Mouse (Mus musculus) kidney, postnatal 36 days (tissue): Measurements from ENCODE around the gene Afp.

Experiments used
- DNase-seq, 2 experiments: peaks; one replicate each; pipeline ENCODE4 v3.0.0; 2021 to 2022; ENCODE audit warnings: mixed read lengths in 2 of 2

The Afp gene

DNA sequence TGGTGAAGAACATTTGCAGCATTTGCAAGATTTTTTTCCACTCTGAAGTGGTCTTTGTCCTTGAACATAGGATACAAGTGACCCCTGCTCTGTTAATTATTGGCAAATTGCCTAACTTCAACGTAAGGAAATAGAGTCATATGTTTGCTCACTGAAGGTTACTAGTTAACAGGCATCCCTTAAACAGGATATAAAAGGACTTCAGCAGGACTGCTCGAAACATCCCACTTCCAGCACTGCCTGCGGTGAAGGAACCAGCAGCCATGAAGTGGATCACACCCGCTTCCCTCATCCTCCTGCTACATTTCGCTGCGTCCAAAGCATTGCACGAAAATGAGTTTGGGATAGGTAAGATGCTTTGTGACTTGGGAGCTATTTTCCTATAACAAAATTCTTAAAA, at the start of gene Afp:
Gene Afp (plus strand): TSS at position 220 of the 400 bp plus-strand sequence.
- DNase-seq: no peak

DNA sequence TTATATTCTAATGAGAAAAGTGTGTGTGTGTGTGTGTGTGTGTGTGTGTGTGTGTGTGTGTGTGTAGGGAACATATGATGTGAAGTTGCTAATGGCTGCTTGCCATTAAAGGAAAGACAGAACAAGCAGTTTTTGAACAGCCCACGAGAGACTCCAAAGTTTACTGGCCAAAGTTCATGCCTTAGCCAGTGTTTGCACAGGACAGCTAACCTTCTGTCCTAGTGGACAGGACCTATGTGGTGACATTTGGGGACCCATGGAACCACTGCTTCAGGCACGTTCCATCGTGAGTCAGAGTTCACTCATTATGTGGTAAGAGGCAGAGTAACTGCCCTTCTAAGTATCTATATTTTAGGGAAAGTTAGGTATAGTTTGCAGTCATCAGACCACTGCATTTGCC, 43.0 kb upstream of the Afp start:
- DNase-seq: peak; percentile 15 to 21

DNA sequence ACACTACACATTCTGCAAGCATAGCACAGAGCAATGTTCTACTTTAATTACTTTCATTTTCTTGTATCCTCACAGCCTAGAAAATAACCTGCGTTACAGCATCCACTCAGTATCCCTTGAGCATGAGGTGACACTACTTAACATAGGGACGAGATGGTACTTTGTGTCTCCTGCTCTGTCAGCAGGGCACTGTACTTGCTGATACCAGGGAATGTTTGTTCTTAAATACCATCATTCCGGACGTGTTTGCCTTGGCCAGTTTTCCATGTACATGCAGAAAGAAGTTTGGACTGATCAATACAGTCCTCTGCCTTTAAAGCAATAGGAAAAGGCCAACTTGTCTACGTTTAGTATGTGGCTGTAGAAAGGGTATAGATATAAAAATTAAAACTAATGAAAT, 40.6 kb upstream of the Afp start:
- DNase-seq: no peak

DNA sequence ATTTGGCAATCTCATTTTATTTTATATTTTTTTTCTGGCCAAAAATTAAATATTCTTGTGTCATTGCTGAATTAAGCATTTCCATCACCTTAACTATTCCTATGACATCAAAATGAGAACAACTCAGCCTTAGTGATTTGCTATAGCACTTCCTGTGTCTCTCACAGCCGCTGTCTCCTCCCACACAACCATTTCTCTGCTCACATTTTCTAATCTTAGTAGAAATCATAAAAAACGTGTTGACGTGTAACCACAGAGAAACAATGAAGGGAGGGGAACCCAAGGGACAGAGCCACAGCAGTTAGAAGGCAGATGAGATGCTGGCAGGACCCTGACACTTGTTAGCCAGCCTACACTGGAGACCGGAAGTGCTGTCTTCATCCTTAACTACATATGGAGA, 37.8 kb upstream of the Afp start:
- DNase-seq: no peak

DNA sequence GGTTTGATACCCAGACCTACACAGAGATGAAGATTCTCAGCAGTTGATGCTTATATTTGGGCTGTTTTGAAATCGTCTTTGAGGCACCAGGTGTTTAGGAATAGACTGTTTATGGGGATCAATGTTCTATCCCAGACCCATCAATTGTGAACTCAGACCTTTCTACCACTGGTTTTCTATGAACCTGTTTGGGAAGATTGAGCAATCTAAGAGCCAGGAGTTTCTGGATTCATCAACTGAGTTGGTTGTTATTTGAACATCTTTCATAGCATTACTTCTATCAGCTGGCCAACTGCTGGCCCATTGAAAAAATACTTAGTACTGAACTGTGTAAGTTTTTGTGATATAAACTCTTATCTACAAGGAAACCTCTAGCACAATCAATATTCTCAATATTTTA, 33.3 kb upstream of the Afp start:
- DNase-seq: no peak

DNA sequence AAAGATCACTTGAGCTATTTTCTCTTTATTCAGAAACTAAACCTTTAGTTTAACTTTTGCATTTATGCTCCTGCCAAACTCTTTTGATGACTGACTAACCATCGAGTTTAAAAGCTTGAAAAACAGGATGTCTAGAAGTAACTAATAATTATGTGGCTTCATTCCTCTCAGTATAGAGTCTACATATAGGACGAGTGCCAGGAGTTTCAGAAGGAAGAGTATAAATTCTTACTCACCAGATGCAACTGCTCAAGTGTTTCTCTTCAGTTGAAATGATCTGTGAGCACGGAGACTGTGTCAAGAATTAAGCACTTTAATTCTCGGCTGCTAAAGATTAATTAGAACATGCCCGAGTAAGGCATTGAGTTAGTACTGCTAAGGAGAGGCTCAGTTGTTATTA, 31.8 kb upstream of the Afp start:
- DNase-seq: no peak

DNA sequence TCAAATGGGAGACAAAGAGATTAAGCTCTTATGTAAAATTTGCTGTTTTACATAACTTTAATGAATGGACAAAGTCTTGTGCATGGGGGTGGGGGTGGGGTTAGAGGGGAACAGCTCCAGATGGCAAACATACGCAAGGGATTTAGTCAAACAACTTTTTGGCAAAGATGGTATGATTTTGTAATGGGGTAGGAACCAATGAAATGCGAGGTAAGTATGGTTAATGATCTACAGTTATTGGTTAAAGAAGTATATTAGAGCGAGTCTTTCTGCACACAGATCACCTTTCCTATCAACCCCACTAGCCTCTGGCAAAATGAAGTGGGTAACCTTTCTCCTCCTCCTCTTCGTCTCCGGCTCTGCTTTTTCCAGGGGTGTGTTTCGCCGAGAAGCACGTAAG, 29.9 kb upstream of the Afp start, which contains the start of gene Alb:
Gene Alb (plus strand): TSS at position 279 of the 400 bp plus-strand sequence.
- no peak for DNase-seq

DNA sequence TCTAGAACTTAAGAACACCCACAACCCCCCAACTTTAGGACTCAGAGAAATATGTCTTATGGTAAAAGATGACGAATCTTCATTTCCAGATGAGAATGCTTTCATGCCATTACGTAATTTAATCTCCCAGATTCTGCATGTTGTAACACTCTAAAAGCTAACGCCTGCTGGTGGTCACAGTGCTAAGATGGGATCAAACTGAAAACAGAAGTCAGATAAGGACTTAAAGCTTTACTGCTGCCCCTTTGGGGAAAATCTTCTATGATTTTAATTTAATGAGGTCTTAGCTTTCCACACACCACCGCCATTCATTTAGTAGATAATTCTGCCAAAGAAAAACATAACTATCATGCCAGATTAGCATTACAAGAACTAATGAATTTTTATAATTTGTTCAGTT, 23.7 kb upstream of the Afp start:
- DNase-seq: no peak

DNA sequence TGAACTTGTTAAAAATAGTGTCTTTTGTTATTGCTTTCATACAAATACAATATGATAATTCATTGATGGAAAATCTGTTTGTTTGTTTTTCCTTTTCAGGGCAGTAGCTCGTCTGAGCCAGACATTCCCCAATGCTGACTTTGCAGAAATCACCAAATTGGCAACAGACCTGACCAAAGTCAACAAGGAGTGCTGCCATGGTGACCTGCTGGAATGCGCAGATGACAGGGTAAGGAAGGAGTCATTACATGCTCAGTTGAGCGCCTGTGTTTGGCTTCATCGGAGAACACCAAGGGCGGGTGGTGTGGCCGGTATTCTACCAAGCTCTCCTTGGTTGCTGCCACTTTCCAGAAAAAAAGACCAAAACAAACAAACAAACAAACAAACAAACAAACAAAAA, 23.3 kb upstream of the Afp start:
- peak; percentile 75 to 81 for DNase-seq

DNA sequence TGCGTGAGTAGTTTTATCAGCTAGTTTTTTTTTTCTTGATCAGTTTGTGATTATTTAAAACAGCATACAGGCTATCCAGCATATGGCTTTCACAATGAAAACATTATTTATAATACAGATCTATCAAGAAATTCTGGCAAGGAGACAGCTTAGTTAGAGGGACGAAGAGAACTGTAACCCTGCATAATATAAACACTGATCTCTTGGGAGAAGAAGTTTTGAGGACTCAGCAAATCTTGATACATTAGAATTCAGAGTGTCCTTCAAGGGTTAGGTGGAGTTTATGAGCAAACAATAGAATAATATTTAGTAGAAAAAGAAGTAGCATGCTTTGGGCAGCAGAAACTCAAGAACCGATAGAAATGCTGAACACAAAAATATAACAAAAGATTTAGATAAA, 19.7 kb upstream of the Afp start:
- DNase-seq: no peak

DNA sequence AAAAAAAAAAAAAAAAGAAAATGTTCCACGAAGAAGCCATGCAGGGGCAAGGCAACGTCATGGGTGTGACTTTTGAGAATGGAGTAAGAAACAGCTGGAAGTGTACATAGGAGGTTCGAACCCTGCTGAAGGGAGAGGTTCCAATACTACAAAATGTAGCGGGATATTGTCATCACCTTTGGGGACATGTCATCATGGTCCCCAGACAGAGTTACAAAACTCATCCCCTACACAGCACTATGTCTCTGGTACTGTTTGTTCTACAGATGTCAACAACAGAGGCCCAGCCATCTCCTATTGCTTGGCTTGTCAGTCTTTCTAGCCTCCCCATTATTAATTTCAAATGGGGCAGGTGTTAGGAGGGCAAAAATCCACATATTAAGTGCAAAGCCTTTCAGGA, 16.6 kb upstream of the Afp start:
- DNase-seq: no peak

DNA sequence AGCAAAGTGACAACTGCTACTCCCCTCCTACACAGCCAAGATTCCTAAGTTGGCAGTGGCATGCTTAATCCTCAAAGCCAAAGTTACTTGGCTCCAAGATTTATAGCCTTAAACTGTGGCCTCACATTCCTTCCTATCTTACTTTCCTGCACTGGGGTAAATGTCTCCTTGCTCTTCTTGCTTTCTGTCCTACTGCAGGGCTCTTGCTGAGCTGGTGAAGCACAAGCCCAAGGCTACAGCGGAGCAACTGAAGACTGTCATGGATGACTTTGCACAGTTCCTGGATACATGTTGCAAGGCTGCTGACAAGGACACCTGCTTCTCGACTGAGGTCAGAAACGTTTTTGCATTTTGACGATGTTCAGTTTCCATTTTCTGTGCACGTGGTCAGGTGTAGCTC, 16.2 kb upstream of the Afp start:
- DNase-seq: no peak

DNA sequence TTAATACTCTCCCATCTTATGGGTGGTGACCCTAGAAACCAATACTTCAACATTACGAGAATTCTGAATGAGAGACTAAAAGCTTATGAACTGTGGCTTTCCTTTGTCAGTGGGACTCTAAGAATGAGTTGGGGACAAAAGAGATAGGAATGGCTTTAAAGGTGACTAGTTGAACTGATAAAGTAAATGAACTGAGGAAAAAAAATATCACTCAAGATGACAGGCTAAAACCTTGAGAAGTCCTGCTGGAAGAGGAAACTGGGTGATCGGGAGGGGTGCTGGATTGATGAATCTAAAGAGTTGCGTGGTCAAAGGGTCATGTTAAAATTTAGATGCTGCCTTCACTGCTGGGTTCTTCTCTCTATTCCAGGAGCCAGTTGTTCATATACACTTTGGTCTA, 13.8 kb upstream of the Afp start:
- DNase-seq: no peak

DNA sequence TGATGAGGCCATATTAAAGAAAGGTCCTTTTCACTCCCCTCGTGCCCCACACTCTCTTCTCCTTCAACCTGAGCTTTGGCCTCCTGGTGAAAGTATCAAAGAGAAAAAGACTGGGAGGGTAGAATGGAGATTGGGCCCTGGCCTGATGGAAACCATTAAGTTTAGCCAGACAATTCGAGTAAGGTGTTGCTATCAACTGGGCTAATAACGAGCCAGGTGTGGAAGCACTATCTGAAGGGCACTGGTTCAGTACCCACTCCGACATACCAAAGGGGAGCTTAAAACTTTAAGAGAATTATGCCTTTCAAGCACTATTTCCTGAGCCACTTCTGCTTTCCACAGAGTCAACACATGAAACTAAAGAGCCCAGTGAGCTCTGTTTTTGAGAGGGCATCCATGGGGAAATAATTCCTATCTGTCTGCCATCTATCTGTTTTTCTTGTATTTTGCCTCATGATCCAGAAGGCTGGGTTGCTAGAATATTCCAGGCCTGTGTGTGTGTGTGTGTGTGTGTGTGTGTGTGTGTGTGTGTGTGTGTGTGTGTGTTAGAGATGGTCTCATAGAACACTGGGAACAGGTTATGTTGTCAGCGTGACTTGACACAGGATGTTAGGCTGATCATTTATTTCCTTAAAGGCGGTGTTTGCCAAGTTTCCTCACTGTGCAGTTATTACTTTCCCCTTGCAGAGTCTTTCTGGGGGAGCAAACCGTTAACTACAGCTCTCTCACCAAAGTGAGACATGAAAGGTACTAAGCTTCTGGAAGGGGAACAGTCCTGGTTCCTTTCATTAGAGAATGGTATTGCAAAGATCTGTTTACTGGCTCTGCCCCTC, 13.0 kb upstream of the Afp start:
- DNase-seq: no peak

DNA sequence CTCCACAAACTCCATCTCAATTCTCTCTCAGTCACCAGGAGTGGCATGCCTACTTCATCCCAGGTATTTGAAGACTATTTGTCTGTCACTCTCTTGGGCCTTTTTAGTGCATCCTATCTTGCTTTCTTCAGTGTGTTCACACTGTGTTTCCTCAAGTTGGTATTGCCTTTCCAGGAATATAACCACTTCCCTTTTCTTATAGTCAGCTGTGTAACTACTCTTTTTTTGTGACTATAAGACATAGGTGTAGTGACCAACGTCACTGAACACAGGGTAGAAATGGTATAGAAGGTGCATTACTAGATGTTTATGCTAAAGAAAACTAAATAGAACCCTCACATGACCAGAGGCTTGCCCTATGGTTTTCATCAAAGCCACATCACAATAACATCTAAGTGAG, 11.7 kb upstream of the Afp start:
- DNase-seq: no peak

DNA sequence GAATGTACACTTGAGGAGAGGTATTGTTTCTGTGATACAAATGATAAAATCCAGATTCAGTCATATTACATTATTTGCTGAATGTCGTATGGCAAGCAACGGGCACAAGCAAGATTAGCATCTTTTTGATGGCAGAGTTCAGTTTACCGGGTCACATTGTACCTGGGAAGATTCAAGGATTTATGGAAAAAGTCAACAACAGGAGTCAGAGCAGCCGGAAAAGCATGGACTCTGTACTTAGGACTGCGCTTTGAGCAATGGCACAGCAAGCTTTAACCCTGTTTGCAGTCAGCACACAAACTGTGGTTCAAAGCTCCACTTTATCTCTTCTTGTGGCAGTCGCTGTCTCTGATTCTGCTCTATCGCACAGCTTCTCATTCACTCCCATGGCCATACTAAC, 4.9 kb upstream of the Afp start:
- DNase-seq: no peak

DNA sequence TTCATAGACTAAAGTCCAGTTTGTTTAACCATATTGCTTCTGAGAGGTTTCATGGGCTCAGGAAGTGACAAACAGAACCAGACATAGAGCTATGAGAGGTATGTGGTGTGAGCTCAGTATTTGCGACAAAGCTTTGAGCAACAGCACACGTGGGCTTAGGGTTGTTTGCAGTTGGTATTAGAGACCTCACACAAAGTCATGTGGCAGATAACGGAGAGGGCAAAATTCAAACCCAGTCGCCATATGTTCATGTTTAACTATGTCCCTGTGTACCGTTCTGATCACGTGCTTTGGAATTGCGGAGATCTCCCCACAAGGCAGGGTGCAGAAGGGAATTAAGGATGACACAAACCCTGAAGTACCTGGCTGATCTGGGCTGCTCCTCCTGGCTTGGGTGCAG, 2.2 kb upstream of the Afp start:
- no peak for DNase-seq

DNA sequence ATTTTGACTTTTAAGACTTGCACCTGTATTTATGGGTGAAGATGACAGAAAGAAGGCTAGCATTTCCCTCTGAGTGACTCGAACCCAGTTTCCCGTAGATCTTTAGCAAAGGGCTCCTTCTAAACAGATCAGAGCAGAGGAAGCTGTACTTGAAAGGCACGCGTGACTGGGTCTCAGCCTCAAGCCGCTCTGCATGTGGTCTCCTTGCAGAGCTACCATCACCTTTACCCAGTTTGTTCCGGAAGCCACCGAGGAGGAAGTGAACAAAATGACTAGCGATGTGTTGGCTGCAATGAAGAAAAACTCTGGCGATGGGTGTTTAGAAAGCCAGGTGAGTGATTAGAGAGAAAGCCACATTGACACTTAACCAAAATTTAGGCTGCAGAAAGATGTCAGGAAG, 1.9 kb downstream of the Afp start:
- peak; percentile 13 to 22 for DNase-seq

DNA sequence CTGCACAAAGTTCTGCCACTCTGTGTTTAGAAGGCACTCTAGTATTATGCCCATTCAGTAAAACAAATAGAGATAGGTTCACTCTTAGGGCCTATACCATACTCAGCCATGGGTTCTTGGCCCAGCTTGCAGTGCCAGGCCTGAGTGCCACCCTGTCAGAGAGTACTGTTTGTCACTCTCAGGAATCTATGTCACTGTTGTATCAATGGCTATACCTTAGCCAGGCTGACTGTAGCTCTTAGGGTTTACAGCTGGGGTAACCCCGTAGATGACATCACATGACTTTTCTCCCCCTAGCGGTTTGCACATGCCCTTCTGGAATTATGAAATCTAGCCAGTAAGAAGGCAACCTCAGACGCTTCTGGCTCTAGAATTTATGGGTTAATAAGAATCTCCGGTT, 3.8 kb downstream of the Afp start:
- no peak for DNase-seq

DNA sequence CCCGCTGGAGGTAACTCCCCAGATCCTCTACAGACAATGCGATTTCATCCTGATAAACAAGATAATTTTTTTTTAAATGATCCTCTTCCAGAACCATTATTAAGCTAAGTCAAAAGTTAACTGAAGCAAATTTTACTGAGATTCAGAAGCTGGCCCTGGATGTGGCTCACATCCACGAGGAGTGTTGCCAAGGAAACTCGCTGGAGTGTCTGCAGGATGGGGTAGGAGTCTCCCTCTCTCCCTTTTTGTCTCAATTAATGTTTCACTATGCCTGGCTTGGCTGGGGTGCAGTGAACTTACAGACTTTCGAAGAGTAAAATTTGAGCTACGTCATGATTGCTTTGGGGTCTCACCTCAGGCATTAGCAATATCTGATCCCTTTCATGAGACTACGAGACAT, 9.0 kb downstream of the Afp start:
- DNase-seq: no peak

DNA sequence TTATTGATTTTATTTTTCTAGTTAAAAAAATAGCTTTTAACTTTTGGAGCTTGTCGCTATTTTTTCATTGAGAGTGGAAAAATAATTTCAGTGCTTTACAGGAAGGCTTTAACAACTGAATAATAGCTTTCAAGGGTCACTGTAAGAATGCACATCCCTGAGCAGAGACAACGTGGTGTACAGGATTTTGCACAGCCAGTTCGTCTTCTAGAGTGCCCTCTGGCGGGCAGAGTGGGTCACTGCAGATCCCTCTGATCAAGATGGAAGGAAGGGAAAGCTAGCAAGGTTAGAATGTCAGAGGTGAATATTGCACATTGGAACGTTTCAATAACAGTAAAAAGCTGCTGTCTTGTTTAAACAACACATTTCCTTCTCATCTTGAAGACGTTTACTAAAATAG, 10.2 kb downstream of the Afp start:
- peak; percentile 72 to 90 for DNase-seq

DNA sequence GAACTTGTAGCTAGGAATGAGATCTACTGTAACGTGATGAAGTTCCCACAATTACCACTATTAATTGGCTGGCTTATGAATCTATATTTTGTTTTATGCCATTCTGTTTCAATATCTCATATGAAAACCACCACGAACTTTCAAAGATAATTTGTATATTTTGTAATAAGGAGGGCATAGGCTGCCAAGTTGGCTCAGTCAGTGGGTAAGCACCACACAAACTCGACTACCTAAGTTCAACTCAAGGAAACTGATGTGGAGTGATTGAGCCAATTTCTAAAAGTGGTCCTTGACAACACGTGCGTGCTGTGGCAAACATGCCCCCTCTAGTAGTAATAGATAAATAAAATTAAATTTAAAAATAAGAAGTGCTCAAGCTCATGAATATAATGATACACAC, 11.2 kb downstream of the Afp start:
- no peak for DNase-seq

DNA sequence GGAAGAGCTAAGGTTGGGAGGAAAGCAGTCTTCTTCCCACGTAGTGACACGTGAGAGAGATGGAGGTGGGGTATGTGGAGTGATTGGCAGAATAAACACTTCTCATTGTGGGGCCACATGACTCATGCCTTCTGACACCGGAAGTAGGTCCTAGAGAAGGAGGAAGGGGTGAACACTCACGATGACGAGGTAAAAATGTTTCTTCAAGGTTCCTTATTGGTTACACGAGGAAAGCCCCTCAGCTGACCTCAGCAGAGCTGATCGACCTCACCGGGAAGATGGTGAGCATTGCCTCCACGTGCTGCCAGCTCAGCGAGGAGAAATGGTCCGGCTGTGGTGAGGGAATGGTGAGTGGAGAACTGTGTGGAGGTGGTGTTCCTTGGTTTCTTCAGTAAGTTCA, 14.2 kb downstream of the Afp start:
- DNase-seq: no peak

DNA sequence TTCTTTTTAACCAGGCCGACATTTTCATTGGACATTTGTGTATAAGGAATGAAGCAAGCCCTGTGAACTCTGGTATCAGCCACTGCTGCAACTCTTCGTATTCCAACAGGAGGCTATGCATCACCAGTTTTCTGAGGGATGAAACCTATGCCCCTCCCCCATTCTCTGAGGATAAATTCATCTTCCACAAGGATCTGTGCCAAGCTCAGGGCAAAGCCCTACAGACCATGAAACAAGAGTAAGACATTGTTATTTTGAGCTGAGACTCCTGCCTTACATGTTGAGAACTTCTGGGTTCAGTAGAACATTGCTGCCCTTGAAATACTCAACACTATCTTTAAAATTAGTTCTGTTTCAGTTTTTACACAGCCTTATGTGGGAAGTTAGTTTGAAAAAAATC, 16.0 kb downstream of the Afp start:
- peak in 1 of 2 experiments; percentile 10 for DNase-seq

DNA sequence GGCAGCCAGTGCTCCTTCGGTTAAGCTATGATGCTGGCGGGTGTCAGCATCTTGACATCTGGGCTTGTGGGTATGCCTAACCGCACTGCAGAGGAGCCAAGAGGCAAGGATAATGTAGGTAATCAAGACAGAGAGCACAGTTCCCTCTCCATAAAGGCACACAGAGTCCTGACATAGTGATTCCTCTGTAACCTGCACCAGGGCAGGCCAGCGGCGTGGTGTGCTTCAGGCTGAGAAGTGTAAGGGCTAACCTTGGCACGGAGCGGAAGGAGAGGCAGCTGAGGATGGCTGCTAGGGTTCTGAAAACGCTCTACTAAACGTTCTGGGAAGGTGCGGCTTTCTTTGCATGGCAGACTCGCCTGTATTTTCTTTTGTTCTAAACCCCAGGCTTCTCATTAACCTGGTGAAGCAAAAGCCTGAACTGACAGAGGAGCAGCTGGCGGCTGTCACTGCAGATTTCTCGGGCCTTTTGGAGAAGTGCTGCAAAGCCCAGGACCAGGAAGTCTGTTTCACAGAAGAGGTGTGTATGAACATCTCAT, 16.9 kb downstream of the Afp start:
- peak; percentile 6 to 28 for DNase-seq
